In genomic region chr14:47911546-47912545, GRCm38 (mm10) we compare ENCODE assay signal across 9 mouse cellular contexts.
DNase-seq lines count a peak whose midpoint lies in the region; ATAC-seq and TF ChIP-seq lines count a peak whose summit lies in the region.
"Had no signal": no experiment of that assay in that cellular context is flagged by ENCODE, and none has a peak within 500 bp of the region (broad histone marks: within the 10 kb centered on the region; RNA-seq: fewer than 3 reads in every experiment).

No protein-coding gene starts in this region.

- WGBS in midbrain, embryonic 15.5 days: 66% methylated on average over 9 of the region's 9 CpGs
- WGBS in intestine, embryonic 16.5 days: 75% methylated on average over 9 of the region's 9 CpGs

- peak; percentile 29 to 47 for DNase-seq in heart, adult 18-20 months
- DNase-seq in heart, postnatal 25 days (ENCODE audit: low spot score): no peak
- DNase-seq in cerebellum, postnatal 25 days: peak; percentile 12 to 14
- peak; percentile 71 to 83 for DNase-seq in kidney, postnatal 36 days
- DNase-seq in gastrocnemius, adult 2 months: no peak
- no peak for DNase-seq in embryo, embryonic 10 days (ENCODE audit: low spot score)

- H3K4me3 ChIP-seq in midbrain, embryonic 15.5 days: no peak overlapping the region
- no peak overlapping the region for H3K4me3 ChIP-seq in gastrocnemius, adult 2 months
- no peak overlapping the region for H3K4me3 ChIP-seq in intestine, embryonic 16.5 days (ENCODE audit: low read length)
- H3K4me3 ChIP-seq: limb, embryonic 12.5 days had no signal

- H3K27ac ChIP-seq in midbrain, embryonic 15.5 days: no peak overlapping the region
- no peak overlapping the region for H3K27ac ChIP-seq in gastrocnemius, adult 2 months
- H3K27ac ChIP-seq in intestine, embryonic 16.5 days (ENCODE audit: low read length): no peak overlapping the region
- H3K27ac ChIP-seq: limb, embryonic 12.5 days had no signal

- H3K4me1 ChIP-seq in midbrain, embryonic 15.5 days: peaks cover 24% of the 10 kb centered on the region
- H3K4me1 ChIP-seq in intestine, embryonic 16.5 days (ENCODE audit: control insufficient read depth, insufficient read depth, low read length): no peaks in the 10 kb centered on the region

- no peaks in the 10 kb centered on the region for H3K36me3 ChIP-seq in midbrain, embryonic 15.5 days (replicated peaks)
- no peaks in the 10 kb centered on the region for H3K36me3 ChIP-seq in intestine, embryonic 16.5 days (ENCODE audit: control insufficient read depth, insufficient read depth, low read length)
- H3K36me3 ChIP-seq: limb, embryonic 12.5 days had no signal

- ATAC-seq in midbrain, embryonic 15.5 days (replicated peaks): peak; percentile 69
- no peak for ATAC-seq in intestine, embryonic 16.5 days

- H3K9me3 ChIP-seq in midbrain, embryonic 15.5 days: no peaks in the 10 kb centered on the region
- H3K9me3 ChIP-seq in intestine, embryonic 16.5 days (ENCODE audit: control insufficient read depth, low read length): no peaks in the 10 kb centered on the region
- H3K9me3 ChIP-seq: limb, embryonic 12.5 days had no signal

- intact Hi-C loops in heart, postnatal 25 days (cut with DNase I): no loop called here
- intact Hi-C loops in gastrocnemius, adult 2 months (cut with DNase I): loop anchor here (10.0 kb wide), 1 partner anchor 157 kb away; no protein-coding TSS in a partner anchor

- H3K9ac ChIP-seq in midbrain, embryonic 15.5 days: no peak overlapping the region
- no peak overlapping the region for H3K9ac ChIP-seq in intestine, embryonic 16.5 days (ENCODE audit: low read depth, low read length)
- H3K9ac ChIP-seq: limb, embryonic 12.5 days had no signal

- no peaks in the 10 kb centered on the region for H3K27me3 ChIP-seq in midbrain, embryonic 15.5 days (replicated peaks)
- H3K27me3 ChIP-seq in intestine, embryonic 16.5 days (replicated peaks; ENCODE audit: control insufficient read depth, insufficient read depth, low read length): no peaks in the 10 kb centered on the region
- H3K27me3 ChIP-seq: limb, embryonic 12.5 days had no signal

- no peak for TF ChIP-seq CTCF in gastrocnemius, adult 2 months (IDR thresholded peaks at IDR 0.05)

- no peak overlapping the region for H3K4me2 ChIP-seq in midbrain, embryonic 15.5 days
- no peak overlapping the region for H3K4me2 ChIP-seq in intestine, embryonic 16.5 days (ENCODE audit: low read depth, low read length)
- H3K4me2 ChIP-seq: limb, embryonic 12.5 days had no signal

Comparison
In these comparisons a context has a peak if more than half of its experiments do, and no peak if none do; other contexts are left out.
1. DNase-seq: peak in heart, adult 18-20 months (2 of 2), cerebellum, postnatal 25 days (2 of 2) and kidney, postnatal 36 days (2 of 2); none in heart, postnatal 25 days (single experiment), gastrocnemius, adult 2 months (single experiment) and embryo, embryonic 10 days (single experiment).